Mouse (Mus musculus) adrenal gland, adult 8-10 months (tissue): ENCODE measurements around the gene Cwc22. TPM values are rescaled to one million over a fixed set of nuclear protein-coding genes. Genes with fewer than 3 reads are reported as not detected.
"Not testable (repeated sequence)": the region's sequence is repeated elsewhere in the genome, so short reads cannot be mapped to it uniquely, and the experiment has no call there.

Experiments
- DNase-seq: peaks from one replicate; pipeline ENCODE4 v3.0.0; 2022
- total RNA-seq, 4 experiments: library from RNA; stranded (reverse); gene quantifications; 2 replicates each; pipeline ENCODE4 v1.2.4; 2022

Cwc22 gene
- total RNA-seq, 4 experiments from 2014 or later, result 27.6 to 36.8 (median 31.6) TPM

DNA sequence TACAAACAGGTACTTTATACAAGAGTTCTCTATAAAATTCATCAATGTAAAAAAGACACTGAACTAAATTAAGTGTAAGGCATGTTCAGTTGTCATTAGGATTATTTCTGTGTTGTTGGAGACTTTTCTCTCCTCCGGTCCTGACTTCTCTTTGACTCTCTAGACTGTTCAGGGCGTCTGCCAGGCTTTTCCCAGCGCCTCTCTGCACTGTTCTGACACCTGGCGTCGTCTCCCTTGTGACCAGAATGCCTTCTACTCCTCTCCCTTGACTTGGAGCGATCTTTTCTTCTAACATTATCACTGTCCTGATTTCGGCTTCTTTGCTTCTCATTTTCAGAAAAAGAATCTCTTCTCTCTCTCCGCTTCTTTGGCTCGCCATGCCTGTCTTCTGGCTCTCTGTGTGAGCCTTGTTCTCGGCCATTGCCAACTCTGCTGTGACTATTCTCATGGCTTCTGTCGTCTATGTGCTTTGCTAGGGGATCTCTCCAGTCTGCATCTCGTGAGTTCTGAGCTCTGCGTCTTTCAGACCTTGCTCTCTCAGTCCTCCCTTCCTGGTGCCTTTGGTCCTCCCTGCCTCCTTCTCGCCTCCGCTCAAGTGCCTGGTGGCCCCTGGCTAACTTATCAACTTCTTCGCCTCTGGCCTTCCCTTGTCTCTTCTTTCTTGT, 50.1 kb downstream of the Cwc22 start:
- not testable (repeated sequence) for DNase-seq

DNA sequence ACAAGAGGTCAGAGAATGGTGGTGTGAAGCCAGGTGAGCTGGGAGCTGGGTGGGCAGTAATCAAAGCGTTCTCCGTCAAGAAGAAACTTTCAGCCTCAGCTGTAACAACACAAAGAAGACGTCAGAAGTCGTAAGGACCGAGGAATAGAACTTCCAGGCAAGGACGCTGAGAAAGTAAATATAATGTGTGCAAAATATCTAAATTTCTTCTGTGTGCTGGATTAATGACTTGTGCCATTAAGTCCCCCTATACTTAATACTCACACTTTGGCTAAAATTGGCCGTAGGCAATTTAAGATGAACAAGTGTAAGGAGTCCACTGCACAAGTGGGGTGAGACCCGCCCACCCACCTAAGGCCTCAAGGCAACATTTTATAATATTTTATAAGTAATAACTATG, 51.3 kb downstream of the Cwc22 start:
- DNase-seq, result no peak

DNA sequence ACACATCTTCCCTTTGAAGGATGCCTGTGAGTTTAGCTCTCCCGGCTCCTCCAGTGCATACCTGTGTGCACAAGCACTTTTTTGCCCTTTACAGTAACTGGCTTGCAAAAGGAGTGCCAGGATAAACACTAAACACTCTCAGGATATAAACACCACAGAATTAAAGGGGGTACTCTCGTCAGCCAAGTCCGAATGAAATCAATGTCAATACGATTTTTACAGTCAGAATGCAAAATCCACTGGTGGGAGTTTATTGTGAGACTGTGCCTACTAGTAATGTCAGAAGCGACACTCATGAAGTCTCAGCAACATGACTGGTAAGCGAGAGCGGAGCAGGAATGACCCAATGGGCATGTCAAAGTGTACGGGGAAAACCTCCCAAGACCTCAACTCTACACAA, 52.7 kb downstream of the Cwc22 start:
- DNase-seq, result no peak

DNA sequence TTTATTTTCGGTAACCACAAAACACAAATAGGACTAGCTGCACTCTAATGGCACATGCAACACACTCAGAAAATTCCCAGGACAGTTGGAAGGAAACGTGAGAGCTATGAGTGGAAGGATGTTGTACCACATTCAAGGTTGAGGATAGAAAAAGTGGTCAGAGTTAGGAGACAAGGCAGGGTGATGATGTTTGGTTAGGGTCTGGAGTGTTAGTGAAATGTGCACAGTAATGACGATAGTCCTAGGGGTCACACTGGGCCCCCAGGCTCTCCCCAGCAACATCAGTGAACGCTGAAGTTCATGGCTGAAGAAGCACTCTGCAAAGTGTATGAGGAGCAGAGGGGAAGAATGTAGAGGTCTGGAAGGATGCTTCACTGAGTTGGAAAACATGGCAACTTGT, 53.6 kb downstream of the Cwc22 start:
- no peak for DNase-seq

DNA sequence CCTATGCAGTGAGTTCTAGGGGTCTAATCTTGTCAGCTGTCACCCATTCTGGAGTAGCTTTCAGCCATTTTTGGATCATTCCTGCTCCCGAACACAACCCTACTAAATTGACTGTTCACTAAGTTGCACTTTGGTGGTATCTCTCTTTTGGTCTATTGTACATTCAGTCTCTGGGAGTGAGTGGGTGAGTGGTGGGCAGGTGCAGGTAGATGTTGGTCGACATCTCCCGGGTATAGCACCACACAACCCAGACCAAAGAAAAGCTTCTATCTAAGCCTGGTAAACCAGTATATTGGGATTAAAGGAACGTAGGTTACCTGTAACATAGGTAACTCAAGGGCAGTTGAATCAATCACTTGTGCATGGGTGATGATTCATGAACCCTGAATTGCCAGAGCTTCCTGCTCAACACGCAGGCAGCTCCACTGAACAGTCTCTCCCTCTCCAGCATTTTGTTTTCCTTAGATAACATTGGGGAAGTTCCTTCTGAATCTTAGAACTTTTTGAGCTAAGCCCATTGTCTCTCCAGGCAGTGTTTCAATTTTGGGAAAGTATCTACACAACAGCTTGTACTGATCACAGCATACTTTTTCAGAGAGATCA, 55.2 kb downstream of the Cwc22 start:
- no peak for DNase-seq

DNA sequence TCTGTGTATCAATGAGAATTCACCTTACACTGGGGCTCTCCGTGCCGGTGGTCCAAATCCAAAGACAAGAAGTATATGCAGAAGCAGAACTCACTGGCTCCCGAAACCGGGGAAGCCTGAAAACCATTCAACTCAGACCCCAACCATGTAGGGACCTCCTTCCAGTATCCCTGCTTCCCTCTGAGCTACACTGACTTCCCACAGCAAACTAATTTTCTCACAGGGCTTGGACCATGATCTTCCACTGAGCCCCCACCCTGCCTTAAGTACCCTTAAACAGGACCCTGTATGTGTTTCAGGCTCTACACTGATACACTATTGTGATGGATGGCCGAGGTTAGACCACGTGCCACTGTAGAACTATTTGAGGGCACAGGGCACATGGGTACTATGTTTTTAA, 56.2 kb downstream of the Cwc22 start:
- no peak for DNase-seq

DNA sequence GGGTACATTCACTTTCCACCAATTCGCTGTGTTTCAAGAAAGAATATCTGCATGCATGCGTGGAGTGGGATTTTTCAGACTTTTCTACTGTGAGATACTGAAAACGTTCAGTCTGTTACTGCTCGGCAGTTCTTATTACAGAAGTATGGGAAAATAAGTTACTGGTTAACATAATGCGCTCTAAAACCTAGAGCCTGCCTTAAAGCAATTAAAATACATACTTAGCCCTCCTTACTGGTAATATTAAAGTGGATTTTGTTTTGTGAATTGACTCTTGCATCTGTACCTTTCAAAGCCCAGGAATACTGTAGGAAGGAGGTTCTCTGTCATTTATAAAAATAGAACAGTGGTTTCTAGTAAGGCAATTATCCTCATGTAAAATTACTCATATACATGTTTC, 56.8 kb downstream of the Cwc22 start:
- no peak for DNase-seq

DNA sequence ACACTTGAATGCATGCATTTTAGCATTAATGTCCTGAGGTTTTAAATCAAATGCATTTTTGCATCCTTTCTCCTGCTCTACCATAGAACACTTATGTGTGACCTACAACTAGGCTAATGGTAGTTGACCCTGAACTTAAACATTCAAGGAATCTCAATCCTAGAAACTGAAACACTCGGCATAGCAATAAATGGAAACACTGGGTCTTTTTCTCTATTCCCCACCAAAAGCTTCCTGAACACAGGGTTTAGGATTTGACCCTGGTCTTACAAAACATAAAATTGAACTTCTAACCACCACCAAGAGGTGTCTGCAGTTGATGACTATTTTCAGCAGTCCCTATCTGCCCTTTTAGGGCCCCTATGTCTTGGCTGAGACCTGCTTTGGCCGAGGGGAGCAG, 57.3 kb downstream of the Cwc22 start:
- DNase-seq, result no peak

DNA sequence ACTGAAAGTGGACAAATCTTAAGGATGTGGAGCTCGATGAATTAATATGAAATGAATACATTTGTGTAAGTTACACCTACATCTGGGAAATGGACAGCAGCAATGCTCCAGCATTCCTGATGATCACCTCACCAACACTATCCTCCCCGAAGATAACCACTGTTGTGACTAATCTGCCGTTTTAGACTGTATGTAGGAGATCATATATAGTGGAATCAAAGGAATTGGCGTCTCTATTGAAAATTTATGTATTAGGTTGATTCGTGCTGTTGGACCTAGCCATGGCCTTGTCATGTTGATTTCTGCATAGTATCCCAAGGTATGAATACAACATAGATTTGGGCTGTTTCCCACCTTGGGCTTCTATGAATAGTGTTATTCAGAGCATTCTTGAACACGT, 58.1 kb downstream of the Cwc22 start:
- no peak for DNase-seq

DNA sequence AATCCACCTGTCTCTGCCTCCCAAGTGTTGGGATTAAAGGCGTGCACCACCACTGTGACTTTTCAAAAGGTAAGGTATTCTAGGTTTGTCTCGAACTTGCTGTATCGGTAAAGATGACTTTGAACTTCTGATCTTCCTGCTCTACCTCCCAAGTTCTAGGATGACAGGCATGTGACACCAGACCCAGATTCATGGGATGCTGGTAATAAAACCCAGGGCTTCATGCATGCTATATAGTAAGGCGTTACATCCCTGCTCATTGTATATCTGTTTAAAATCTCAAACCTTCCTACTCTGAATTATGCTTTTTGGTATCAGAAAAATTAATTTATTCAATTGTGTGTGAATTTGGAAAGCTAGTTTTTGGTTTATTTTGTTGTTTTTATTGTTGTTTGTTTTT, 59.0 kb downstream of the Cwc22 start:
- DNase-seq, result no peak

DNA sequence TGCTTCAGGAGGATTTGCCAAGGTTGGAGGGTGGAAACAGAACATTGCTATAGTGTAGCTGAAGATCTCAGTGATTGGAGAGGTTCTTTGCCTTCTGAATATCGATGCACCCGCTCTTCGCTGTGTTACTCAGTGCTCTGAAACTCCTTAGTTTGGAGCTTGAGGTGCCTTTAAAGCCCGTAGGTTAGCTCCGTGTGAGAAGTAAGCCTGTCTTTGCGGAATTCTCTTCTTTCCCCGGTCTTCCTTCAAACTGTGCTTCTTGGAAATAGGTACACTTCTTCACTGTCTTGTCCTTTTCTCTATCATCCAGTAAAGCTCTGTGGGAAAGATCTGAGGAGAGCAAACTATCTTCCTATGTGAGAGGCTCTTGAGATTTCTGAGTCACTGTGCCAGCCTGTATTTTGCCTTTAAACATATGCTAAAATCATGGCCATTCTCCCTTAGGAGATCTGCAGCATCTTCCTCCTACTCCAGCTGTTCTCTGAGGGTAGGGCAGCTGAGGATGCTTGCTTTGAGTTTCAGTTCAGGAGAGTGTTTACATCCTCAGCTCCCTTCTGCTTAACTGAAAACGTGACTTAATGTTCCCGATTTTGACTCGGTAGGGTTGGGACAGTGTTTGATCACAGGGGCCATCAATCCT, 60.6 kb downstream of the Cwc22 start:
- no peak for DNase-seq

DNA sequence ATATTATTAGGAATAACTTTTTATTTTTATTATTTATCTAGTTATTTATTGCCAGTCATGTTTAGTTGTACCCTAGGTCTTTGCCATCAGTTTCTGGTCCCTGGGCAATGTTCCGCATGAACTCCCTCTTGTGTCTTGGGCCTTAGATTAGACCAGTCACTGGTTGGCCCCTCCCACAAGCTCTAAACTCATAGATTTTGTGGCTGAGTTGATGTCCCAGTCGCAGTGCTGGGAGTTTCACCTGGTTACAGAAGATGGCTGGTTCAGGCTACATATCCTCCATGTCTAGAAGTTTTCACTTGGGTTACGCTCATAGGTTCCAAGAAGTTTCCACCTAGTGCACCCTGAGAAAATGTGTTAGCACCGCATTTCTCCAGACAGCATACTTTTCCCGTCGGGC, 61.1 kb downstream of the Cwc22 start:
- no peak for DNase-seq

DNA sequence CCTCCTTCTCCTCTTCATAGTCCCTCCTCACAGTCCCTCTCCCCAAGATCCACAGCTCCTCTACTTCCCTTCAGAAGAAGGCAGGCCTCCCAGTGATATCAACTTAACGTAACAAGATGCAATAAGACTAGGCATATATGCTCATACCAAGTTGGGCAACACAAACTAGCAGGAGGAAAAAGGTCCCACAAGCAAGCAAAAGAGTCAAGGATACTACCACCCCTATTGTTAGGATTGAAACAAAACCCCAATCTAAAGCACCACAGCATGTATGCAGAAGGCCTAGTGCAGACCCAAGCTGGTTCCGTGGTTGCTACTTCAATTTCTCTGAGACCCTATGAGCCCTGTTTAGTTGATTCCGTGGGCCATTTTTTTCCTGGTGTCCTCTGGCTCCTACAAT, 61.7 kb downstream of the Cwc22 start:
- DNase-seq, result no peak

DNA sequence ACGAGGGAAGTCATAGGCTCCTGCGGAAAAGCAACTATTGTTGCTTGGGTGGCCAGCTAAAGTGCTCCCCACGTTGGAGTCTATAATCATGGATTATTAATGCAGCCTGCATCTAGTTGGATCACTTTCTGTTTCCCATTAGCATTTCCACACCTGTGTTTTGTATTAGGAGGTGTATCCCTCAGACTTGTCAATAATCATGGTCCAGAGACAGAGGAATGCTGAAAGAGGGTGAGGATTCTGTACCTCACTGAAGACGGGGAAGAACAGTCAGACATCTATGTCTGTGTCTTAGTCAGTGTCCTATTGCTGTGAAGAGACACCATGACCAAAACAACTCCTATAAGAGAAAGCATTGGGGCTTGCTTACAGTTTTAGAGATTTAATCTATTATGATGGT, 63.2 kb downstream of the Cwc22 start:
- DNase-seq, result no peak

DNA sequence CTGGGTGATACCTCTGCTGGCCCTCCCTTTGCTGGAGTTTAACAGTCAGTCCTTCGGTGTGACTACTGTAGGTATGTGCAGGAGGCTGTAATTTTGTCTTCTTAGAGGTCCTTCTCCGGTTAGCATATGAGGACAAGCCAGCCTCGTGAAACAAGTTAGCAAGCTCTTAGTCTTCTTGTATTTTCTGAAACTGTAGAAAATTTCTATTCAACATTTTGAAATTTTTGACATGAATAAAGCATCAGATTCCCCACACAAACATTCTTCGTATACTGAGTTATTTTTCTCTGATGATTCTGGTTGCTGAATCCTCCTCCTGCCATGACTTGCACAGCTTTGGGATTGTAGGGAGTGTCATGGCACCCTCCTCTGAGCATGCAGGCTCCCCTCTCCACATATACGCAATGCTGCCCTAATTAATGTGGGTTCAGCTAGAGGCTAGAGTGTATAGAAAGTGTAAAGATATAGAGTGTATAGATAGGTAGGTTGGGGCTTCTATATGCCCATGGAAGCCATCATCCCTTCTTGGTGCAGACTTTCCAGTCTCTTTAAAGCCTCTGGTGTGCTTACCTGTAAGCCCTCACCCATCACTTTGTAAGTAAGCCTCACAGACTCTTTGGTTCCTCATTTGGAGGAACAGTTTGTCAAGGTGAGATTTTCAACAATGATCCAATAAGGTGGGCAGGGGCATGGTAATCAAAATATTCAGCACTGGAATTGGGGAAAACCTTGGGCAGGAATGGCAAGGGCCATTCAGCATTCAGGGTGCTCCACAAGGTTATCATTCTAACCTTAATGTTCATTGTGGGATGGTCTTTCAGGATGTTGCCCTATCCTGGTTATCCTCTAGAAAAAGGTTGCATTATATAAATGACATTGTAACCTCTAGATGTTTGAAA, 64.6 kb downstream of the Cwc22 start:
- DNase-seq, result no peak

DNA sequence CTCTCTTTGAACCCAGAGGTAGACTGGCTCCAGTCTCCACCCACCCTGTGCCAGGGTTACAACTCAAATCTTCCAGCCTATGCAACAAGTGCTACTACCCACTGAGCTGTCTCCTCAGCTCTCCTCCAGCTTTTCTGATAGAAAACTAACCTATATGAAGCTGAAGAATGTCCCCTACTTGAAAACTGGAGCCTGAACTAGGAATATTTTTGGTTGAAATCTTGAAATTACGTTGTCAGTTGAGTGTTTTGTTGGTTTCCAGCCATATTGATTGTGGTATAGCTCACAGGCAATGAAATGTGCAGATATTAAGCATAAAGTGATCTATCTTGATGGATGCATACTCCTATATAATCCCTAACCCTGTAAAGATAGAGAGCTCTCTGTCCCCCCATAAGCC, 65.8 kb downstream of the Cwc22 start:
- no peak for DNase-seq

DNA sequence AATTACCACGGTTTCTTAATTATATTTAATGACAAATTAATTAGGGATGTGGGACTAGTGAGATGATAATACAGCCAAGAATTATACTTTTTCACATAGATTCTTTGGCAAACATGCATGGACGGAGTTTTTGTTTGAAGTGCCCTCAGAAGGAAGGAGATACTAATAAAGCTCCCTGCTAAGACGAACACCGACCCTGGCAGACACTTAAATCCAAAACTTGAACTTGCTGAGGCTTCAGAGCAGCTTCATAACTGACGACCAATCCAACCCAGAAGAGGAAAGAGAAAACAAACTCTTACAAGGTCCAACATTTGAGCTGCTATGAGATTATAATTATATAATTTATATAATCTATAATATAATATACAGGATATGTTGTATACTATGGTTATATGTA, 66.4 kb downstream of the Cwc22 start:
- DNase-seq, result no peak

DNA sequence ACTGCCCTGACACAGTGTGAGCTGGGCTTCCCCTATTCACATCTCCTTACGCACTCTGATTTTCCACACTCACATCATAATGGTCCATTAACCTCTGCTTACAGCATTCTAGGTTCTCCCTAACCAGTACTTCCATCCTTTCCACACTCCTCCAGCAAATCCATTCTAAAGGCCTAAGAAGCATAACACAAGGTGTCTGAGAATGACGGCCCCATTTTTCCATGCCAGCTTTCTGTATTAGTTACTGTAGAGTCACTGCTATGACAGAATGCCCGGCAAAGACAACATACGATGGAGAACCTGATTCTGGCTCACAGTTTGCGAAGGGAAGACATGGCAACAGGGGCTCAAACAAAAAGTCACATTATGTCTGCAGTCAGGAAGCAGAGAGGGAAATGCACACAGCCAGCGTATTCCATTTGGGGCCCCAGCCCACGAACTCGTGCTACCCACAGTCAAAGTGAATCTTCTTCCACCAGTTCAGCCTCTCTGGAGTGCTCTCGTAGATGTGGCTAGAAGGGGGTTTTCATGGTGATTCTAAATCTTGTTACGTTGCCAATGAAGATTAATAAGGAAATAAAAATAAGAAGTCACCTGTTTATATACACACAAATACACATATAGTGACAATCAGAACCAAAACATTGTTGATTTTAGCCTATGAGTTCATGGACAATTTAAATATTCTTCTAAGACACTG, 68.9 kb downstream of the Cwc22 start:
- no peak for DNase-seq

DNA sequence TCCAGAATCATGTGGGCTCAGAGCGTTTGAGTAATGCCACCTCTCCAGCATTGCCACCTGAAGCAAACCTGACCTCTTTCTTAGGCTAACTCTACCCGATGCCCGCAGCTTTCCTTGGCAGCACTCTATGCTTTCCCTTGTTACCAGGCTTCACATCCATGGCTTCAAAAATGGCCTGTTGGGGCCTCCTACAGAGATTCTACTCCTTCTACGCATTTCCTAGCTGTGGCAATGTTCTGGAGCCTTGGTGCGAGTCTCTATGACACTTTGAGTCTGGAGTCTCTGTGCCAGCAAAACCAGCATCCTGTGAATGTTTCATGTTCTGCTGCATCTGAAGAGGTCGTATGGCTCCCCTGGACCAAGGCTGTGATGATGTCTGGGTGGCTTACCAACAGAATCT, 69.8 kb downstream of the Cwc22 start:
- DNase-seq, result no peak

DNA sequence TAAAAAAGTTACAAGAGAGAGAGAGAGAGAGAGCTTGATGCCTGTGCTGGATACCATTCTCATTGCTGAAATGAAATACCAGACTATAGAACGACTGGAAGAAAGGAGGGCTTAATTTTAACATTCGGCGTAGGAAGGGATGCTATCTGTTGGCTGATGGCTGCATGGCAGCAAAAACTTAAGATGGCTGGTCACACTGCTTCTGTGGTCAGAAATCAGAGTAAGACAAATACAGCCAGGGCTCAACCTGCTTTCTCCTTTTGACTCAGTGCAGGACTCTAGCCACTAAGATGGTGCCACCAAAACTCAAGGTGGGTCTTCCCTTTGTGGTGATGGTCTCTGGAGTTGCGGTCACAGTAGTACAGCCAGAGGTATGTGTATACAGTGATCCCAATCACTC, 70.7 kb downstream of the Cwc22 start:
- no peak for DNase-seq

DNA sequence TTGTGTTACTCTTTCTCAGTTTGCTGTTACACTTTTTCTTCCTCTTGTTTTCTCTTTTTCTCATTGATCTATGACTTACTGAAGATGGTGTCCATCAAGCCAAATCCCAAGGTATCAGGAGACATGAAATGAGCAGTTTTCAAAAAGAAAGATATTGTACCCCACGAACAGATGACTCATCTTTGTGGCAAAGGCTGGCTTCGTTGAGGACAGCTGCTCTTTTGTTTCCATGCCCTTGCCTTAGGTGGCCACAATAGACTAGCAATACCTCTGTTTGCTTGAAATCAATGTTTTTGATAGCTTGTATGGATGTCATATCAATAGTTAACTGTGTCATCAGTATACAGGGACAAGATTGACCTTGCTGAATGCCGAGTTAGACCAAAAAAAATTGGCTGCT, 71.5 kb downstream of the Cwc22 start:
- no peak for DNase-seq

DNA sequence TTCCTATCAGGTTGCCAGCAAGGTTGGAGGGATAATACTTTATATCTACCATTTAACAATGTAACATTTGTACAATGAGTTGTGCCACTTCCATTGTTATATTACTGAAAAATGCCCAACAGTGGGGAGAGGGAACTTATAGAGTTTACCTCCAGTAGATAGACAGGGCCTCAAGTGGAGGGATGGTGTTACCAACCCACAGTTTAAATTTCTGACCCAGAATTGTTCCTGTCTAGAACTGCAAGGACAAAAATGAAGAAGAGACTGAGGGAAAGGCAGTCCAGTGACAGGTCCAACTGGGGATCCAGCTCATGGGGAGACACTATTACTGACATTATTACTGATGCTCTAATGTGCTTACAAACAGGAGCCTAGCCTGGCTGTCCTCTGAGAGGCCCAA, 72.4 kb downstream of the Cwc22 start:
- DNase-seq, result no peak

DNA sequence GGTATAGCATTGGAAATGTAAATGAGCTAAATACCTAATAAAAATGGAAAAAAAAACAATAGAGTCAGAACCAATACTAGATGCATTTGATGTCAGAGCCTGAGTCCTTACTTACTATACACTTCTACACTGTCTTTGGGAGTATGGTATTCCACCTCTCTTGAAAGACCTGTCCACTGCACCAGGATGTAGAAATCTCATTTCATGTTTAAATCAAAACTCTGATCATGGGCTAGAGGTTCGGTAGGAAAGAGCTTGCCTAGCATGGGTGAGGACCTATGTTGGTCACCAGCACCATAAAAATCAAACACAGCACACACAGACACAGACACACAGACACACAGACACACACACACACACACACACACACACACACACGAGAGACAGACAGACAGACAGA, 73.5 kb downstream of the Cwc22 start:
- DNase-seq, result no peak
